Mouse (Mus musculus): ENCODE measurements at regions not wholly inside any gene's neighbourhood (a gene's known extent, or its start where the extent isn't known, plus 50 kb on each side); places are given as distances from the start of the nearest gene placed in this dataset.

DNA sequence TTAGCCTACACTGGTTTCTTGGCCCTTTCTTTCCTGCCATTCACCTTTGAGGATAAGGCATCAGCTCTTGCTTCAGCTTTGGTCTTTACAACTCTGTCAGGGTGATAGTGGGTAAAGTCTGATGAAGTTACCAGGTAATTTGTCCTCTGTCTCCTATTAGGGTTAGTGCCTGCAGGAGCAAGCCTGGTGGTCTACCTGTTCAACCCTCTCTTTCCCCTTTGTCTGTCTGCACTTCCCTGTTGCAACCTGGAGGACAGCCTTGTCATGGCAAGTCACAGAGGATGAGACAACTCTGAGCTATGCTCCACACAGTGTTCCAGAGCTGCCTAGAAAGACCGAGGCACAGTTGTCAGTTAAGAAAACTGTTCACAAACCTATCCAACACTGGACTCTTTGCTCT, 319.5 kb downstream of the 4930474N05Rik start:
- Histone ChIP-seq H3K27ac (replicated peaks) (no peak overlapping the region), H3K9ac (ENCODE audit: low read length) (no peak overlapping the region), H3K36me3 (ENCODE audit: control insufficient read depth, insufficient read depth, low read length) (no peaks in the 10 kb centered on the region), H3K4me1 (replicated peaks; ENCODE audit: control insufficient read depth, insufficient read depth) (no peaks in the 10 kb centered on the region), H3K9me3 (ENCODE audit: control insufficient read depth, low read length) (no peaks in the 10 kb centered on the region), H3K4me3 (ENCODE audit: low read depth, low read length) (no peak overlapping the region), H3K4me2 (replicated peaks; ENCODE audit: low read depth) (no peak overlapping the region), H3K27me3 (ENCODE audit: control insufficient read depth, insufficient read depth, low read length) (no peaks in the 10 kb centered on the region)
- ATAC-seq (ENCODE audit: low FRiP score, low TSS enrichment) (no peak), DNase-seq (ENCODE audit: low spot score) (no peak)
- TF ChIP-seq CTCF (IDR thresholded peaks at IDR 0.05; ENCODE audit: low read depth), result no peak
- TF ChIP-seq EP300 (optimal IDR thresholded peaks at IDR 0.05), result no peak
- 83% methylated on average over 1 of the region's 1 CpGs for WGBS

Data from stomach, postnatal 0 days (tissue).